Mouse (Mus musculus) liver, embryonic 11.5 days (tissue): ENCODE measurements around the gene Dennd1c. TPM values are rescaled to one million over a fixed set of nuclear protein-coding genes. Genes with fewer than 3 reads are reported as not detected.
A peak's percentile ranks its signal among the peaks of the same experiment; 100 is the strongest.

Source experiments
- ATAC-seq: fragments of 200-750 bp; cut with Nextera tagmentation; replicated peaks from 2 replicates; pipeline ENCODE4 v1.8.0; 2017; ENCODE audit warnings: moderate number of reproducible peaks, mild to moderate bottlenecking, moderate TSS enrichment, moderate library complexity; ENCODE audit not compliant: low FRiP score
- DNase-seq: peaks from one replicate; pipeline ENCODE4 v3.0.0-alpha.2; 2017; ENCODE audit warnings: low spot score
- H3K27ac ChIP-seq: fragments of 300-500 bp; sonication (generic); 2 replicates; pipeline ENCODE4 v1.5.1; 2014; ENCODE audit warnings: mild to moderate bottlenecking, low read depth, low read length, control low read depth
- H3K27me3 ChIP-seq: fragments of 300-500 bp; sonication (generic); replicated peaks from 2 replicates; pipeline ENCODE4 v1.6.1; 2014; ENCODE audit warnings: low read length, mixed read lengths; ENCODE audit not compliant: control insufficient read depth, insufficient read depth
- H3K36me3 ChIP-seq: fragments of 300-500 bp; sonication (generic); 2 replicates; pipeline ENCODE4 v1.6.1; 2014; ENCODE audit warnings: mild to moderate bottlenecking, low read length, moderate library complexity, mixed read lengths; ENCODE audit not compliant: control insufficient read depth, insufficient read depth
- H3K4me1 ChIP-seq: fragments of 300-500 bp; sonication (generic); replicated peaks from 2 replicates; pipeline ENCODE4 v1.6.1; 2014; ENCODE audit warnings: low read length, mixed read lengths; ENCODE audit not compliant: control insufficient read depth, insufficient read depth
- H3K4me2 ChIP-seq: fragments of 300-500 bp; sonication (generic); 2 replicates; pipeline ENCODE4 v1.6.1; 2014; ENCODE audit warnings: mild to moderate bottlenecking, control low read depth, moderate library complexity
- H3K4me3 ChIP-seq: fragments of 300-500 bp; sonication (generic); 2 replicates; pipeline ENCODE4 v1.5.1; 2014; ENCODE audit warnings: low read depth, low read length, control low read depth
- H3K9ac ChIP-seq: fragments of 300-500 bp; sonication (generic); 2 replicates; pipeline ENCODE4 v1.6.1; 2014; ENCODE audit warnings: low read depth, low read length, control low read depth
- H3K9me3 ChIP-seq: fragments of 300-500 bp; sonication (generic); 2 replicates; pipeline ENCODE4 v1.6.1; 2016; ENCODE audit warnings: low read length, inconsistent platforms, mixed read lengths; ENCODE audit not compliant: control insufficient read depth
- WGBS: fragments of 180-500 bp; shearing (Covaris S2); extraction: QIAGEN DNeasy Blood & Tissue Kit; methylation state at CpG from one replicate; pipeline ENCODE4 v1.1.7; 2014; 5-methylcytosine and 5-hydroxymethylcytosine counted together
- polyA plus RNA-seq: library from polyadenylated mRNA; unstranded; fragments of >200 nt; fragmentation: Nextera tagmentation; extraction: Ambion mirVana; gene quantifications from 2 replicates; pipeline ENCODE4 v1.2.1, GENCODE M21; 2014

Dennd1c gene
- polyA plus RNA-seq, 1 experiment from 2014 or later: 2.1 TPM

DNA sequence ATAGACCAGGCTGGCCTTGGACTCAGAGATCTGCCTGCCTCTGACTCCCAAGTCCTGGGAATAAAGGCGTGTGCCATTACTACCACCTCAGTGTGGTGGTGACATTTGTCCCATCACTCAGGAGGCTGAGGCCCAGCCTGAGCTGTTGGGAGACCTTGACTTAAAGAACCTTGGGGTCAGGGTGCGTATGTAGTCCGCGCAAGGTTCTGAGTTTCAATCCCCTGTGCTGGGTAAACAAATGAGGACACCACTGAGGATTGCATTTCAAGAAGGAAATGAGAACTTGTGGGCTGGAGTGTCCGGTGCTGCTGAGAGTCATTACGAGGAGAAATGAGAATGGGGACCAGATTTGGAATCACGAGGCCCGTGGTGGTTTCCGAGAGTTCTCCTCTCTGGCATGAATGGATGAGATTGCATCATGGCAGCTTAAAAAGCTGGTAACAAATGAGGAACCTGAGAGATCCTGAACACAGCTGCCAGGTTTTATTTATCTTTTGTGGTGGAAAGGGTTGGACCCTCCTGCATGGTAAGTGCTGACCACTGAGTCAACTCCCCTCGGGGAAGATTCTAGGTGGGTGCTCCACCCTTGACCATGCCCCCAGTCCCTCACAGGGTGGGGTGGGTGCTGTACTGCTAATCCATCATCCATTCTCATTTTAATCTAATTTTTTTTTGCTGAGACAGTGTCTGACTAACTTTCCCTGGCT lies 34.6 kb upstream of the Dennd1c start:
- WGBS: 64% methylated on average over 10 of the region's 10 CpGs
- Histone ChIP-seq H3K9me3 (no peaks in the 10 kb centered on the region), H3K4me2 (no peak overlapping the region), H3K27me3 (peaks cover 6% of the 10 kb centered on the region; the same call in 1 of the 2 replicates), H3K9ac (no peak overlapping the region), H3K4me3 (no peak overlapping the region), H3K4me1 (no peaks in the 10 kb centered on the region; the same call in 1 of the 2 replicates), H3K27ac (no peak overlapping the region), H3K36me3 (no peaks in the 10 kb centered on the region)
- ATAC-seq (no peak), DNase-seq (no peak)

DNA sequence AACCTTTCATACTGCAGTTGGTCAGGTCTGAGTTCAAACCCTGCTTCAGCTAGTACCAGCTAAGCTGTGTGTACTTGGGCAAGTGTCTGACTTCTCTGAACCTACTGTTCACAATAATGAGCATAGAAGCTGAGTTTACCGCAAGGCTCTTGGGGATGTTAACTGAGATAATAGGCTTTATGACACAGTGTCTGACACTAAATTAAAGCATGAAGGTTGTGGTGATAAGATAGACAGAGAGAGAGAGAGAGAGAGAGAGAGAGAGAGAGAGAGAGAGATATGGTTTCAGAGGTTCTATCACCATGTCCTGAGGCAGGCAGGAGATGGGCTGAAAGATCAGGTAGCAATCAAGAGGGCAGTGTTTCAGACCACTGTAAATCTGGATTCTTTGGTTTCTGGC lies 31.7 kb upstream of the Dennd1c start:
- Histone ChIP-seq H3K4me2 (no peak overlapping the region), H3K9ac (no peak overlapping the region), H3K27ac (no peak overlapping the region), H3K27me3 (peaks cover 9% of the 10 kb centered on the region; the same call in 1 of the 2 replicates), H3K4me1 (peaks cover 5% of the 10 kb centered on the region; the same call in 1 of the 2 replicates), H3K36me3 (no peaks in the 10 kb centered on the region), H3K9me3 (no peaks in the 10 kb centered on the region), H3K4me3 (no peak overlapping the region)
- no peak for ATAC-seq
- DNase-seq: no peak
- WGBS: 71% methylated on average over 1 of the region's 1 CpGs

GRCm38 (mm10) chr17:57108666-57109171 lies 30.4 kb upstream of the Dennd1c start:
- Histone ChIP-seq H3K36me3 (no peaks in the 10 kb centered on the region), H3K27ac (no peak overlapping the region), H3K27me3 (peaks cover 7% of the 10 kb centered on the region; the same call in 1 of the 2 replicates), H3K9ac (no peak overlapping the region), H3K9me3 (no peaks in the 10 kb centered on the region), H3K4me2 (no peak overlapping the region), H3K4me1 (peaks cover 5% of the 10 kb centered on the region; the same call in 1 of the 2 replicates), H3K4me3 (no peak overlapping the region)
- ATAC-seq (no peak), DNase-seq (no peak)
- 42% methylated on average over 5 of the region's 5 CpGs for WGBS

DNA sequence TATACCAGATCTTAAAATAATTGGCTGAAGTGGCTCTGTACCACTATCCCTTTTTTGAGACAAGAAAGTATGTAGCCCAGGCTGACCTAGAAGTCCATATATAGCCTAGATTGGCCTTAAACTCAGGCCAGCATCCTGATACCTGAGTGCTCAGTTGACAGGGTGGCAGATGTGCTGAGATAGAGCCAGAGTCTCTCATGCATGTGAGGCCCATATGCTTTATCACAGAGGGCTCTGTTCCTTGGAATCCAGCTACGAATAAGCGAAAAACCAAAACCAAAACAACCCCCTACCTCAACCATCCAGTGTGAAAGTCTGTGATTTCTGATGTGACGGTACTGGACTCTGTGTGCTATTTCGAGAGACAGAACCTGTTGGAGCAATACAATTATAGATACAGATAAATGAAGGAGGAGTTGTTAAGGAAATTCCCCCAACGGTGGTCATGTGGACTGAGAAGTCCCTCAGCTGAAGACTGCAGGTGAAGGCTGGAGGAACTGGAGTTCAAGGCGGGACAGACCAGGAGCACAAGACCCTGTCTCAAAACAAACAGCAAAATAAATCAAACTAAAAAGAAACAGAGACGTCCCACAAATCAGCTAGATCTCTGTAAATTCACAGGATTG lies 29.8 kb upstream of the Dennd1c start:
- peaks cover 7% of the 10 kb centered on the region; the same call in 1 of the 2 replicates for H3K27me3 ChIP-seq
- no peak overlapping the region for H3K27ac ChIP-seq
- DNase-seq (no peak), ATAC-seq (no peak)
- no peaks in the 10 kb centered on the region for H3K9me3 ChIP-seq
- 77% methylated on average over 7 of the region's 7 CpGs for WGBS
- H3K9ac ChIP-seq: no peak overlapping the region
- no peak overlapping the region for H3K4me3 ChIP-seq
- no peaks in the 10 kb centered on the region for H3K36me3 ChIP-seq
- peaks cover 5% of the 10 kb centered on the region; the same call in 1 of the 2 replicates for H3K4me1 ChIP-seq
- H3K4me2 ChIP-seq: no peak overlapping the region

DNA sequence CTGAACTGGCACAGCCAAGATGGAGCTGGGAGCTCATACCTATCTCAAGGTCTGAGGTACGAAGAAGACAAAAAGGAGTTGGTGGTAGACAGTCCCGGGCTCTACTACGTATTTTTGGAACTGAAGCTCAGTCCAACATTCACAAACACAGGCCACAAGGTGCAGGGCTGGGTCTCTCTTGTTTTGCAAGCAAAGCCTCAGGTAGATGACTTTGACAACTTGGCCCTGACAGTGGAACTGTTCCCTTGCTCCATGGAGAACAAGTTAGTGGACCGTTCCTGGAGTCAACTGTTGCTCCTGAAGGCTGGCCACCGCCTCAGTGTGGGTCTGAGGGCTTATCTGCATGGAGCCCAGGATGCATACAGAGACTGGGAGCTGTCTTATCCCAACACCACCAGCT lies 28.8 kb upstream of the Dennd1c start:
- no peaks in the 10 kb centered on the region for H3K36me3 ChIP-seq
- ATAC-seq (no peak), DNase-seq (no peak)
- WGBS: 74% methylated on average over 5 of the region's 5 CpGs
- no peak overlapping the region for H3K27ac ChIP-seq
- no peak overlapping the region for H3K9ac ChIP-seq
- H3K9me3 ChIP-seq: no peaks in the 10 kb centered on the region
- H3K4me2 ChIP-seq: no peak overlapping the region; the same call in 1 of the 2 replicates
- peaks cover 5% of the 10 kb centered on the region; the same call in 1 of the 2 replicates for H3K4me1 ChIP-seq
- H3K4me3 ChIP-seq: no peak overlapping the region
- peaks cover 7% of the 10 kb centered on the region; the same call in 1 of the 2 replicates for H3K27me3 ChIP-seq

DNA sequence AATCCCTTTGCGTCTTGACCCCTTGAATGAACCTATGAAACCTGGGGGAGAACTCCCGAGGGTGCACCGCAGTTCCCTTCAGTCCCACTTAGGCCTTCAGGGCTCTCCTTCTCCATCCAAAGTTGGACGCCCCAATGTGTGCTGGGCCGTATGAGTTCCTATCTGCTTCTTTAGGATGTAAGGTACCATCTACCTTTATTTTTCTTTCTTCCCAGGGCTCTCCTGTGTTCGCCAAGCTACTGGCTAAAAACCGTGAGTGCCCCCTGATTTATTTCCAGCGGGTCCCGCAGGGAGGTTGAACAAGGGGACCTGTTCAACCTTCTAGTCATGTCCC lies 27.7 kb upstream of the Dennd1c start:
- H3K36me3 ChIP-seq: no peaks in the 10 kb centered on the region
- peak overlapping the region; percentile 62 for H3K4me3 ChIP-seq
- H3K9ac ChIP-seq: peak overlapping the region; percentile 31; the same call in 1 of the 2 replicates
- no peaks in the 10 kb centered on the region for H3K9me3 ChIP-seq
- no peak overlapping the region for H3K27ac ChIP-seq
- DNase-seq (no peak), ATAC-seq (no peak)
- WGBS: 15% methylated on average over 9 of the region's 9 CpGs
- peak overlapping the region; percentile 91 for H3K4me2 ChIP-seq
- H3K27me3 ChIP-seq: peaks cover 7% of the 10 kb centered on the region; the same call in 1 of the 2 replicates
- peaks cover 5% of the 10 kb centered on the region; the same call in 1 of the 2 replicates for H3K4me1 ChIP-seq

- H3K27ac ChIP-seq: no peak within 1 kb of the TSS; the same call in 1 of the 2 replicates
- H3K4me1 ChIP-seq: peaks cover 5% of the 10 kb centered on the region; the same call in 1 of the 2 replicates
- H3K36me3 ChIP-seq: no peaks in the 10 kb centered on the region
- H3K9me3 ChIP-seq: no peaks in the 10 kb centered on the region
- peak; percentile 69 for DNase-seq
- WGBS: 0% methylated on average over 55 of the region's 61 CpGs
- peaks cover 7% of the 10 kb centered on the region; the same call in 1 of the 2 replicates for H3K27me3 ChIP-seq
- peak within 1 kb of the TSS; percentile 60 for H3K9ac ChIP-seq
- peak; percentile 60 for ATAC-seq
- peak within 1 kb of the TSS; percentile 62 for H3K4me3 ChIP-seq
- H3K4me2 ChIP-seq: peak within 1 kb of the TSS; percentile 91
These were observed 27.1 kb upstream of the Dennd1c start, which contains the start of gene Tnfsf9 for GRCm38 (mm10) chr17:57105181-57106034. Tnfsf9 (plus strand) TSS chr17:57105325.

DNA sequence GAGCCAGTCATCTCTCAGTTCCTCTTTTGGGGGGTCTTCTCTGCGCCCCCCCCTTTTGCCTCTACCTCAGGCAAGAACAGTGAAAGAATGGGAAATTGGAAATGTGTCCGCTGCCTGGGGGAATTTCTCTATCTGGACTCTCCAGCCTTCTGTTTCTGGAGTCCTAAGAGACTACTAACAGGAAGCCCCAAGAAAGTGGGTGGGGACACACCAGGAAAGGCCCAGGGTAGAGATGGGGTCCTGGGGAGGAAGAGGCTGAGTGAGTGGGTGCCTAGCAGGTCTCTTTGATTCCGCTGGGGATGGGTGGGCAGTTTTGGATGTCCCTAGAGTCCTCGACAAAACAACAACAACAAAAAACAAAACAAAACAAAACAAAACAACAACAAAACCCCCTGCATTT lies 26.2 kb upstream of the Dennd1c start:
- WGBS: 30% methylated on average over 4 of the region's 4 CpGs
- H3K4me3 ChIP-seq: peak overlapping the region; percentile 62
- H3K9ac ChIP-seq: no peak overlapping the region
- no peaks in the 10 kb centered on the region for H3K36me3 ChIP-seq
- H3K27ac ChIP-seq: no peak overlapping the region
- no peak for ATAC-seq
- H3K9me3 ChIP-seq: no peaks in the 10 kb centered on the region
- H3K4me1 ChIP-seq: peaks cover 5% of the 10 kb centered on the region; the same call in 1 of the 2 replicates
- peak overlapping the region; percentile 91 for H3K4me2 ChIP-seq
- DNase-seq: no peak
- H3K27me3 ChIP-seq: peaks cover 7% of the 10 kb centered on the region; the same call in 1 of the 2 replicates
